In genomic region chr11:117482300-117482676, GRCm38 (mm10) we compare ENCODE assay signal across 8 mouse cellular contexts. TPM values are rescaled to one million over a fixed set of nuclear protein-coding genes. Genes with fewer than 3 reads are reported as not detected.
DNase-seq lines count a peak whose midpoint lies in the region; ATAC-seq lines count a peak whose summit lies in the region.

No protein-coding gene starts in this region.

- H3K4me2 ChIP-seq in kidney, embryonic 14.5 days (replicated peaks; ENCODE audit: low read depth, low read length), result peak overlapping the region; percentile 52
- peak overlapping the region; percentile 36 for H3K4me2 ChIP-seq in hindbrain, embryonic 16.5 days (ENCODE audit: low read length)

- no peaks in the 10 kb centered on the region for H3K27me3 ChIP-seq in kidney, embryonic 14.5 days (ENCODE audit: control insufficient read depth, insufficient read depth, low read length)
- H3K27me3 ChIP-seq in hindbrain, embryonic 16.5 days (replicated peaks; ENCODE audit: control insufficient read depth, insufficient read depth, low read length), result 0 out of 2 replicates have a peak, but pooled peaks cover 2% of the 10 kb centered on the region

- peaks cover 27% of the 10 kb centered on the region for H3K4me1 ChIP-seq in kidney, embryonic 14.5 days (ENCODE audit: control insufficient read depth, insufficient read depth, low read length)
- no peaks in the 10 kb centered on the region; the same call in 1 of the 2 replicates for H3K4me1 ChIP-seq in brown adipose tissue, adult 24 weeks (ENCODE audit: control insufficient read depth, insufficient read depth, insufficient read length, low read length)
- peaks cover 46% of the 10 kb centered on the region for H3K4me1 ChIP-seq in hindbrain, embryonic 16.5 days (ENCODE audit: control insufficient read depth, insufficient read depth, low read depth, low read length)

- peak overlapping the region; percentile 35; the same call in 1 of the 2 replicates for H3K9ac ChIP-seq in kidney, embryonic 14.5 days (ENCODE audit: low read depth, low read length)
- H3K9ac ChIP-seq in hindbrain, embryonic 16.5 days (ENCODE audit: low read depth, low read length), result 0 out of 2 replicates have a peak overlapping the region, but pooled peaks have one; percentile 0

- H3K36me3 ChIP-seq in kidney, embryonic 14.5 days (ENCODE audit: control insufficient read depth, insufficient read depth, low read length), result no peaks in the 10 kb centered on the region
- H3K36me3 ChIP-seq in hindbrain, embryonic 16.5 days (ENCODE audit: control insufficient read depth, insufficient read depth, low read length), result no peaks in the 10 kb centered on the region

- 6% methylated on average over 11 of the region's 11 CpGs for WGBS in kidney, embryonic 14.5 days
- WGBS in hindbrain, embryonic 16.5 days, result 8% methylated on average over 11 of the region's 11 CpGs

- peaks cover 5% of the 10 kb centered on the region; the same call in 1 of the 2 replicates for H3K9me3 ChIP-seq in kidney, embryonic 14.5 days (ENCODE audit: control insufficient read depth, low read length)
- no peaks in the 10 kb centered on the region for H3K9me3 ChIP-seq in hindbrain, embryonic 16.5 days (ENCODE audit: control insufficient read depth, low read length)

- intact Hi-C loops in gastrocnemius, postnatal 36 days (cut with DNase I), result loop anchor here (5.0 kb wide), 1 partner anchor 170 kb away; the partner anchor contains the start of gene Tnrc6c

- no peak for DNase-seq in kidney, postnatal 4 days
- peak; percentile 34 for DNase-seq in neural tube, embryonic 10.5 days (ENCODE audit: extremely low spot score, low spot score)
- DNase-seq in adrenal gland, postnatal 25 days, result no peak
- DNase-seq in gastrocnemius, postnatal 36 days, result no peak

- H3K27ac ChIP-seq in kidney, embryonic 14.5 days (ENCODE audit: low read depth, low read length), result no peak overlapping the region; the same call in 1 of the 2 replicates
- H3K27ac ChIP-seq in brown adipose tissue, adult 24 weeks (replicated peaks; ENCODE audit: low read depth, low read length), result no peak overlapping the region
- H3K27ac ChIP-seq in hindbrain, embryonic 16.5 days (ENCODE audit: low read depth, low read length), result peak overlapping the region; percentile 58

- ATAC-seq in kidney, embryonic 14.5 days (ENCODE audit: low FRiP score, low TSS enrichment), result no peak
- ATAC-seq in hindbrain, embryonic 16.5 days, result no peak
- no peak for ATAC-seq in cerebellum, adult (ENCODE audit: insufficient number of reproducible peaks, low FRiP score, low TSS enrichment)

- H3K4me3 ChIP-seq in kidney, embryonic 14.5 days (ENCODE audit: low read length), result peak overlapping the region; percentile 24
- H3K4me3 ChIP-seq in brown adipose tissue, adult 24 weeks (ENCODE audit: insufficient read depth, low read depth, low read length), result peak overlapping the region; percentile 43
- peak overlapping the region; percentile 5 for H3K4me3 ChIP-seq in hindbrain, embryonic 16.5 days (ENCODE audit: low read length)

RNA-seq across cellular contexts. Expression of gene Gm11733, which starts 1.9 kb away (rescaled TPM):
- 0.09 TPM in 1 of 2 replicates, not detected in the other for polyA plus RNA-seq in kidney, embryonic 14.5 days (2014; fragmentation: Nextera tagmentation; extraction: Ambion mirVana)
- not detected in 2 replicates for polyA plus RNA-seq in brown adipose tissue, adult 24 weeks (2012; ENCODE audit: insufficient read depth, insufficient read length, missing spikeins)
- 0.06 TPM in 2 replicates for polyA plus RNA-seq in hindbrain, embryonic 16.5 days (2015; fragmentation: Nextera tagmentation; extraction: Ambion mirVana)
- not detected in 2 replicates for total RNA-seq in adrenal gland, postnatal 25 days (2021)
- total RNA-seq in gastrocnemius, postnatal 36 days (2021), result not detected
